Mouse (Mus musculus): Measurements from ENCODE around the gene Alg5. TPM values are rescaled to one million over a fixed set of nuclear protein-coding genes. Genes with fewer than 3 reads are reported as not detected.
"Not testable (repeated sequence)": the region's sequence is repeated elsewhere in the genome, so short reads cannot be mapped to it uniquely, and the experiment has no call there.

Alg5 gene
- 10 to 100 TPM; 18.2 to 21.6 TPM for total RNA-seq (2021)

- DNase-seq (ENCODE audit: extremely low spot score in 1 of 2, low spot score in 1 of 2), result peak; percentile 89 to 99
Measured at GRCm38 (mm10) chr3:54735247-54736046, at the start of gene Alg5, which contains the start of gene Exosc8. Gene Alg5 (plus strand): TSS chr3:54735539. Gene Exosc8 (minus strand): TSS chr3:54735393.

- no peak for DNase-seq (ENCODE audit: extremely low spot score in 1 of 2, low spot score in 1 of 2)
Measured at GRCm38 (mm10) chr3:54687245-54687644, 48.1 kb upstream of the Alg5 start.

DNA sequence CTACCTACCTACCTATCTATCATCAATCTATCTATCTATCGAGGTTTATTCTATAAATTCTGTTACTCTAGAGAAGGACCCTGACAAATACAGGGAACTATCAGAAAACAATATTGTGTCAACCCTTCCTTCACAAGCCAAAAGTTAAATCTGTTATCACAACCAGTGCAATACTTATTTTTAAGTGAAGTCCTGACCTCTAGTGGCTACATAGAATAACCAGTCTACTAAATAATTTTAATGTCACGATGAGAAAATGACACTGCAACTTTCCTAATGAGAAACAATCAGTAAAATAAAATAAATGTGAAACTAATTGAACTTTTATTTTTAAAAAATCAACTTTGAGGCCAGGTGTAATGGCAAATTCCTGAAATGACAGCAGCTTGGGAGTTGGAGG is 46.2 kb upstream of the Alg5 start:
- DNase-seq (ENCODE audit: extremely low spot score in 1 of 2, low spot score in 1 of 2), result no peak

DNA sequence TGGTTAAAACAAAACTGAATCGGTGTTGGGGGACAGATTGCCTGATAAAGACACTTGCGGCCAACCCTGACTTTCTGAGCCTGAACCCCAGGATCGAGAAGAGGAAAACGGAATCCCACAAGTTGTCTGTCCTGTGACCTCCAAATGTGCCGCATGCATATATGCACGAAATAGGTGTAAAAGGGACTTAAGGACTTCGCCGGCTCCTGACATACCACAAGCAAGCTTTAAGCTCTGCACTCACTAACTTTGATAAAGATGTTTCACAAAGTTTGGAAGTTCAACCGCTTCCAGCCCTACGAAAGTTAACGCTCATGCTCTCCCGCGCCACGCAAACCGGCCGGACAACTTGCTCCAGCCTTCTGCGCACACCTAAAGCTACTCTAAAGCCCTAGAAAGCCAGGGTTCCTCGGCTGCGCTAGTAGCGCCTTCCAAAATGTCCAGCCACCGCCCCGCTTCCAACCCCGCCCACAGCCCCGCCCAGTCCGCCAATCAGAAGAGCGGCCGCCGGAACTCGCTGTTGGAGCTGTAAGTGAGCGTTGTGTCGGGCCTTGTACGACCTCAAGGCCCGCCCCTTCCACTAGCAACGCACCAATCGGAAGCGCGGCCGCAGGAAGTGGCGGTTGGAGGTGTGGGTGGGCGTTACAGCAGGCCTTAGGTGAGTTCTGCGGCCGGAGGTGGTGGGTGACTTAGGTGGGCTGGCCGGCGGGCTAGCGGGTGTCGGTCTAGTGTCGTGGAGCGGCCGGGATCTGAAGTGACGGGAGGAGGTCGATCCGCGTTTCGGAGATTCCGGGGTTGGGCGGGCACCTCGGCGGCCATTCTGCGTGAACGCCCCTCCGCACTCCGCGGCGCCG is 42.9 kb upstream of the Alg5 start, which contains the start of gene Supt20:
TSS of gene Supt20 (plus strand) at position 606 of the 854 bp plus-strand sequence.
- DNase-seq (ENCODE audit: extremely low spot score in 1 of 2, low spot score in 1 of 2), result peak; percentile 77 to 82

GRCm38 (mm10) chr3:54693056-54693415 is 42.3 kb upstream of the Alg5 start:
- DNase-seq (ENCODE audit: extremely low spot score in 1 of 2, low spot score in 1 of 2), result no peak

DNA sequence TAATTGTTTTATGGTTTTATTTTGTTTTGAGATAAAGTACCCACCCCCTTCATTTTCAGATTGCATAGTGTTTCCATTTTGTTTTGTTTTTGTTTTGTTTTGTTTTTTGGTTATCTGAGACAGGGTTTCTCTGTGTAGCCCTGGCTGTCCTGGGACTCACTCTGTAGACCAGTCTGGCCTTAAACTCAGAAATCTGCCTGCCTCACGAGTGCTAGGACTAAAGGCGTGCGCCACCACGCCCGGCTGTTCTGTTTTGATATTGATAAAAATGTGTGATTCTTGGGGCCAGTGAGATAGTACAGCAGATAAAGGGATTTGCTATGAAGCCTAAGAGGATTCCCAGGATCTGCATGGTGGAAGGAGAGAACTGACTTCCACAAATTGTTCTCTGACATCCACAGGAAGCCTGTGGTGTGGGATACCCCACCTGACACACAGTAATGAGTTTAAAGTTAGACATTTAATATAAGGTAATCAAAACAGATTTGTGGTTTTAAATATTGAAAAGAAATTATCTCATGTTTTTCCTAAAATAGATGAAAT is 35.5 kb upstream of the Alg5 start:
- no peak for DNase-seq (ENCODE audit: extremely low spot score in 1 of 2, low spot score in 1 of 2)

GRCm38 (mm10) chr3:54704106-54704505 is 31.2 kb upstream of the Alg5 start:
- not testable (repeated sequence) for DNase-seq (ENCODE audit: extremely low spot score in 1 of 2, low spot score in 1 of 2)

DNA sequence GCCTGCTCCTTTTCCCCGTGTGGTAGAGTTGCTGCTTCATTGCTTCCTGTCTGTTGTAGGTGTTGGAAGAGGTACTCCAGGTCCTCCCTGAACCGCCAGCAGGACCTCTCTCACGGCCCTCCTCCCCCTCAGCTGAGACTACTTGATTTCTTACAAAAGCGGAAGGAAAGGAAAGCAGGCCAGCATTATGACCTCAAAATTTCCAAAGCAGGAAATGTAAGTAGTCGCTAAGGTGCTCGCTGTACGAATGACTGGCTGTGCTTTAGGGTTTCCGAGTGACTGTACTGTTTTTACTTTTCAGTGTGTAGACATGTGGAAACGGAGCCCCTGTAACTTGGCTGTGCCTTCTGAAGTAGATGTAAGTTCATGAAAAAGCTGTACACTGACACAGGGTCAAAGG is 26.4 kb upstream of the Alg5 start:
- no peak for DNase-seq (ENCODE audit: extremely low spot score in 1 of 2, low spot score in 1 of 2)

DNA sequence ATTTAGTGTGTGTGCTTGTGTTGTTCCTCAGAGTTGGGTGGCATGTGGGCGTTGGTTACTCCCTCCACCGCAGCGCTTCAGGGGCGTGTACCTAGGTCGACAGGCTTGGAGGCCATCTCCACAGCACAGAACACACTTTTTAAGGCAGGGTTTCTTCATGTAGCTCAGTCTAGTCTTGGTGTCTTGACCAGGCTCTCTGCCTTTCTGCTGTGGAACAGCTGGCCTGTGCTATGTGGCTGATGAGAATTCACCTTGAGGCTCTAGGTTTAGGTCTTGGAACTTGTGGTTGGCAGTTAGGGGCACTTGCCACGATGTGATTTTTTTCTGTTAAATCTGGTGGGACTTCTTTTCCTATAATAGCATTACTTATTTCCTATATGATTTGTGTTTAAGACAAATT is 21.1 kb upstream of the Alg5 start, which contains the start of gene Gm21958:
TSS of gene Gm21958 (minus strand) at position 101 of the 400 bp plus-strand sequence.
- DNase-seq (ENCODE audit: extremely low spot score in 1 of 2, low spot score in 1 of 2), result no peak

DNA sequence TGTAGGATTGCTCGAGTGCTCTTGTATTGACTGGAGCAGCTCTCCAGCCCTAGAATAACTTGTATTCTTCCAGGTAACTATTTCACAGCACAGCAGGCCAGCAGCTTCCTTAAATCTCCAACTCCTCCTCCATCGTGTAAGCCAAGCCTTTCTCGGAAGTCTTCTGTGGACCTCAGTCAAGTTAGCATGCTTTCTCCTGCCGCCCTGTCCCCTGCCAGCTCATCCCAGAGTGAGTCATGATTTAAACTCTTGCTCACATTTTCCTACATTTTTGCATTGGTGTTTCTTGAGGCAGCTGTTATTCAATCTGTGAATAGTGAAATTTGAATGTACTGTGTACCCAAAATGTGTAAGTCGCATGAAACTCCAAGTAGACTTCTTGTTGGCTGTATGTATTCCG is 19.9 kb upstream of the Alg5 start:
- DNase-seq (ENCODE audit: extremely low spot score in 1 of 2, low spot score in 1 of 2), result no peak

- DNase-seq (ENCODE audit: extremely low spot score in 1 of 2, low spot score in 1 of 2), result no peak
Measured at GRCm38 (mm10) chr3:54717348-54717747, 18.0 kb upstream of the Alg5 start.

DNA sequence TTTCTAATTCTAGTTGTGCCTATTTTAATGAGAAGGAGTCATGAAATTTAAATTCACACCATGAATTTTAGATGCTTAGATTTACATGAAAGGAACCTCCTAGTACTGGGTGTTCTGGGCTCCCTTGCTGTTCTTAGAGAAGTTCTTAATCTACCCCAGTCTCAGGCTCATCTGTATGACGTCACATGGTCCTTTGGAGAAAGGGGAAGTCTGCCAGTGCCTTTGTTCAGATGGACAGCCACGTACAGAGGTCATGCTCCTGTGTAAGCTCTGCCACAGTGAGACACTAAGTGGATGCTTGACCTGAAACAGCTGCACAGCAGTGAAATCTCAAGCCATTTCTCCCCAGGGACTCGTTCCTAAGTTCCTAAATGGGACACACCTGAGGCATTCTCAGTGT is 16.4 kb upstream of the Alg5 start:
- DNase-seq (ENCODE audit: extremely low spot score in 1 of 2, low spot score in 1 of 2), result no peak

DNA sequence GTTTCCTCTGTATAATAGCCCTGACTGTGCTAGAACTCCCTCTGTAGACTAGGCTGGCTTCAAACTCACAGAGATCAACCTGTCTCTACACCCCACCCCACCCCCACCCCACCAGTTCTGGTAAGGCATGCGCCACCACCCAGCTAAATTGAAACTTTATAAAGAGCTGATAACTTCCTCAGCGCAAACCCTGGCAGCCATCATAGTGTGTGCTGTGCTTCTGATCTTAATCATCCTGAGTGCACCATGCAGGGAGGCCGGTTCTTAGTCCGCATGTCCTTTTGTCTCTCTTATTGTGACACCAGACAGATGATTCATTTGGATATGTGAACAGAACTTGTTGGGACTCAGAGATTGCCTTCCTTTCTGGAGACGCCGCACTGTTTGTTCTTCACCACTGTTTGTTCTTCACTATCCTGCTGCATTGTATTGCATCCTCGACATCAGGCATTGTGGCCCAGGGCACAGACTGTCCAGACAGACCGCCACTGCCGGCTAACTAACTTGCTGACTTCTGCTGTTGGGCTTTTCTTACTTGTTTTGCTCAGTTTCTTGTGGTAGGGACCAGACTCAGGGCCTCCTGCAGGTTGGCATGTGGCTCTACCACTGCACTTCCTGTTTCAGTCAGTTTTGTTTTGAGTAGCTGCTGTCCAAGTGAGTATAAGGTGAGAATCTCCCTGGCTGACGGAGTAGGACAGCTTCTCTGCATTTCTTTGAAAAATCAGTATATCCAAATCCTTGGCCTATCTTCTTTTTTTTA is 11.4 kb upstream of the Alg5 start:
- no peak for DNase-seq (ENCODE audit: extremely low spot score in 1 of 2, low spot score in 1 of 2)

DNA sequence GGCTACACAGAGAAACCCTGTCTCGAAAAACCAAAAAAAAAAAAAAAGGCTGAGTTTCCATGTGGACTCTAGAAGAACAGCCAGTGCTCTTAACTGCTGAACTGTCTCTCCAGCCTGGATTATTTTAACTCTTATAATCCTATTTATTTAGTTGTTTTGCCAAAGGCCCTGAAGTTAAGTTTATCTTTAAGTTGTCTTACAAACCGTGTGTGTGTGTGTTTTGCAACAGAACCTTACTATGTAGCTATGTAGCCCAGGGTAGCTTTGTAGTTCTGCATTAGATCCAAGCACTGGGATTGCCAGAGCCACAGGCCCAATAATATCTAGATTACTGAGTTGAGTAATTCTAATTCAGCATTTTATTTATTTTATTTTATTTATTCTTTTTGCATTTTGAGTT is 10.0 kb upstream of the Alg5 start:
- DNase-seq (ENCODE audit: extremely low spot score in 1 of 2, low spot score in 1 of 2), result no peak

DNA sequence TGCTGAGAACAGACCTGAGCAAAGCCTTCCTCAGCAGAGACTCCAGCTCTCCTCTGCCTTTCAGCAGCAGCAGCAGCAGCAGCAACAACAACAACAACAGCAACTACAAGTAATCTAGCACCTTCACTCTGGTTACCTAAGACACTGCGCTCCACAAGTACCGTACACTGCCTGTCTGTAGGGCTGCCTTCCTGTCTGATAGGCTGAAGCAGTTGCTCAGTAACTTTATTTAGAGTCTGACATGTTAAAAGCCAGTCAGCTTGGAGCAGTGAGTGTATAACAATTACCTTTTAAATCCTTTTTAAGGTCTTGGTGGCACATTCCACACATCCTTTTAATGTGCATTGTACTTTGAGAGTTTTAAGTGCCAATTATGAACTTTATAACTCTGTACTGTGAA is 7.8 kb upstream of the Alg5 start:
- DNase-seq (ENCODE audit: extremely low spot score in 1 of 2, low spot score in 1 of 2), result no peak

GRCm38 (mm10) chr3:54728100-54728499 is 7.2 kb upstream of the Alg5 start:
- DNase-seq (ENCODE audit: extremely low spot score in 1 of 2, low spot score in 1 of 2), result no peak

- no peak for DNase-seq (ENCODE audit: extremely low spot score in 1 of 2, low spot score in 1 of 2)
Measured at GRCm38 (mm10) chr3:54731626-54732150, 3.7 kb upstream of the Alg5 start.

DNA sequence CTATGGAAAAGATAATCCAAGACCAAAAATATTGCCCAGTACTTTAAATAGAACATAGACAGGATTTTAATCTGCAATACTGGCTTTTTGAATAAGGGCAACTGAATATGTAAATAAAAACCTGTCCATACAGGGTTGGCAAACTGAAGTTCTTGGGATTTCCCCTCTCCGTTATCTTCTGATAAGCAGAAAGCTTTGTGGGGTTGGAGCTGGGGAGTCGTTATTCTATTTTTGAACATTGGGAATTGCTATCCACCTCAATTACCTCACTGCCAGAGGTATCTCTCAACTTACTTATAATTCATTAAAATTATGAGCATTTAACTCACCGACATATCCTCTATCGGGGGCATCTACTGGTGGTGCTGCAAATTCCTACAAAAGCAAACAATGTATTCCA is 3.0 kb upstream of the Alg5 start:
- no peak for DNase-seq (ENCODE audit: extremely low spot score in 1 of 2, low spot score in 1 of 2)

- DNase-seq (ENCODE audit: extremely low spot score in 1 of 2, low spot score in 1 of 2), result peak; percentile 90 to 91
Measured at GRCm38 (mm10) chr3:54734411-54735246, 710 bp upstream of the Alg5 start.
